Mouse (Mus musculus) CH12.LX (cell line): ENCODE data around the gene Pigt. TPM values are rescaled to one million over a fixed set of nuclear protein-coding genes. Genes with fewer than 3 reads are reported as not detected.

ENCODE experiments used
- DNase-seq: peaks from one replicate; pipeline ENCODE4 v3.0.0-alpha.2; 2013; ENCODE audit errors: extremely low read depth
- H3K27ac ChIP-seq: 2 replicates; pipeline ENCODE4 v1.5.1; 2012; ENCODE audit warnings: low read depth, mild to moderate bottlenecking, control low read depth, moderate library complexity; ENCODE audit not compliant: insufficient read depth
- H3K27me3 ChIP-seq: replicated peaks from 2 replicates; pipeline ENCODE3; 2012; ENCODE audit warnings: inconsistent platforms
- H3K36me3 ChIP-seq, 2 experiments: replicated peaks in 1 of 2; 2 replicates each; pipeline versions ENCODE3 to v1.6.1; 2012; ENCODE audit warnings: inconsistent platforms in 1 of 2, low read length in 1 of 2, mild to moderate bottlenecking in 1 of 2, mixed read lengths in 1 of 2, moderate library complexity in 1 of 2; ENCODE audit not compliant: control insufficient read depth in 1 of 2, insufficient read depth in 1 of 2
- H3K4me1 ChIP-seq, 2 experiments: 2 replicates each; pipeline ENCODE4 v1.6.1; 2012; ENCODE audit warnings: inconsistent platforms in 1 of 2, moderate library complexity in 1 of 2; ENCODE audit not compliant: insufficient read depth in 2 of 2, control insufficient read depth in 1 of 2
- H3K4me2 ChIP-seq: 2 replicates; pipeline ENCODE4 v1.6.1; 2012; ENCODE audit warnings: low read depth, mild to moderate bottlenecking, control low read depth; ENCODE audit not compliant: poor library complexity, insufficient read depth, severe bottlenecking
- H3K4me3 ChIP-seq, 3 experiments: fragments of 150-350 bp in 1 of 3; sonication (generic) in 1 of 3; replicated peaks in 1 of 3; 2 replicates each; pipeline versions ENCODE3 to v1.5.1; 2011 to 2012; ENCODE audit warnings: low read depth in 2 of 3, low read length in 2 of 3, mild to moderate bottlenecking in 2 of 3, moderate library complexity in 2 of 3, control low read depth in 1 of 3, improper control_type of control experiment in 1 of 3, inconsistent platforms in 1 of 3, mixed read lengths in 1 of 3; ENCODE audit not compliant: poor library complexity in 1 of 3
- H3K79me2 ChIP-seq: replicated peaks from 2 replicates; pipeline ENCODE4 v1.6.1; 2012; ENCODE audit warnings: mild to moderate bottlenecking, moderate library complexity; ENCODE audit not compliant: control insufficient read depth, poor library complexity, insufficient read depth, severe bottlenecking; ENCODE audit errors: extremely low read depth
- H3K9ac ChIP-seq: 2 replicates; pipeline ENCODE4 v1.6.1; 2012; ENCODE audit warnings: low read depth, mild to moderate bottlenecking, control low read depth, moderate library complexity; ENCODE audit not compliant: insufficient read depth
- H3K9me3 ChIP-seq: replicated peaks from 2 replicates; pipeline ENCODE3; 2012; ENCODE audit warnings: low read length, inconsistent platforms, mixed read lengths
- CTCF ChIP-seq, 2 experiments: IDR thresholded peaks in 1 of 2; conservative IDR thresholded peaks in 1 of 2; 2 replicates each; pipeline ENCODE4 v1.5.1; 2011 to 2012; ENCODE audit warnings: low read depth in 2 of 2, low read length in 2 of 2, improper control_type of control experiment in 1 of 2, inconsistent platforms in 1 of 2, mild to moderate bottlenecking in 1 of 2, moderate library complexity in 1 of 2
- EP300 ChIP-seq: IDR thresholded peaks from 2 replicates; pipeline ENCODE4 v1.6.1; 2011; ENCODE audit warnings: low read length, improper control_type of control experiment
- IRF4 ChIP-seq: IDR thresholded peaks from 2 replicates; pipeline ENCODE4 v1.6.1; 2014; ENCODE audit warnings: low read depth, mild to moderate bottlenecking, inconsistent platforms, low read length, improper control_type of control experiment
- JUN ChIP-seq: IDR thresholded peaks from 2 replicates; pipeline ENCODE4 v1.6.1; 2011; ENCODE audit warnings: low read depth, mild to moderate bottlenecking, low read length, improper control_type of control experiment, moderate library complexity; ENCODE audit not compliant: insufficient read depth
- KAT2A ChIP-seq: IDR thresholded peaks from 2 replicates; pipeline ENCODE4 v1.6.1; 2012; ENCODE audit warnings: low read length, improper control_type of control experiment, inconsistent platforms; ENCODE audit not compliant: insufficient replicate concordance
- MAZ ChIP-seq: IDR thresholded peaks from 2 replicates; pipeline ENCODE4 v1.6.1; 2012; ENCODE audit warnings: low read depth, mild to moderate bottlenecking, inconsistent platforms, low read length, improper control_type of control experiment, moderate library complexity
- MEF2A ChIP-seq: IDR thresholded peaks from 2 replicates; pipeline ENCODE4 v1.6.1; 2014; ENCODE audit warnings: low read depth, mild to moderate bottlenecking, inconsistent platforms, low read length, improper control_type of control experiment, borderline replicate concordance
- MXI1 ChIP-seq: IDR thresholded peaks from 2 replicates; pipeline ENCODE4 v1.6.1; 2011; ENCODE audit warnings: mild to moderate bottlenecking, low read depth, low read length, improper control_type of control experiment
- MYC ChIP-seq: IDR thresholded peaks from 2 replicates; pipeline ENCODE4 v1.6.1; 2011; ENCODE audit warnings: low read depth, mild to moderate bottlenecking, improper control_type of control experiment, low read length
- NELFE ChIP-seq: IDR thresholded peaks from 2 replicates; pipeline ENCODE4 v1.6.1; 2011; ENCODE audit warnings: low read depth, low read length, improper control_type of control experiment
- NRF1 ChIP-seq: IDR thresholded peaks from 2 replicates; pipeline ENCODE4 v1.6.1; 2014; ENCODE audit warnings: low read depth, mild to moderate bottlenecking, inconsistent platforms, low read length, improper control_type of control experiment, moderate library complexity
- PAX5 ChIP-seq: IDR thresholded peaks from 2 replicates; pipeline ENCODE4 v1.6.1; 2012; ENCODE audit warnings: low read length, inconsistent platforms, mixed read lengths
- TCF12 ChIP-seq: IDR thresholded peaks from 2 replicates; pipeline ENCODE4 v1.6.1; 2014; ENCODE audit warnings: low read depth, mild to moderate bottlenecking, inconsistent platforms, low read length, improper control_type of control experiment
- USF2 ChIP-seq: conservative IDR thresholded peaks from 2 replicates; pipeline ENCODE4 v1.6.1; 2011; ENCODE audit warnings: low read depth, low read length, improper control_type of control experiment
- ZMIZ1 ChIP-seq: IDR thresholded peaks from 2 replicates; pipeline ENCODE4 v1.6.1; 2012; ENCODE audit warnings: low read depth, mild to moderate bottlenecking, inconsistent platforms, low read length, improper control_type of control experiment
- dilution Hi-C: fragments of 300-500 bp; cut with MboI; formaldehyde crosslinking; loops from 2 replicates; pipeline ENCODE4 v1.14.3; 2020; ENCODE audit warnings: low sequenced_read_pairs; ENCODE audit not compliant: extremely low pct_unique_long_range_greater_than_20kb, extremely low pct_ligation_motif_present
- in situ Hi-C: fragments of 300-500 bp; cut with MboI; formaldehyde crosslinking; loops from 3 replicates; pipeline ENCODE4 v1.14.3; 2019; ENCODE audit warnings: low sequenced_read_pairs, low pct_ligation_motif_present, low pct_unique_long_range_greater_than_20kb, mixed read lengths
- polyA plus RNA-seq: library from polyadenylated mRNA; unstranded; fragments of >175 nt; gene quantifications from 2 replicates; pipeline ENCODE4 v1.2.1, GENCODE M21; 2012; ENCODE audit warnings: low read depth; ENCODE audit not compliant: insufficient read length
- total RNA-seq, 2 experiments: library from RNA; depleted of rRNA; stranded (reverse); fragments of 300-350 nt in 1 of 2; fragments of >200 nt in 1 of 2; gene quantifications; 2 replicates each; pipeline ENCODE4 v1.2.3; 2012 to 2014

The Pigt gene
- total and polyA plus RNA-seq, 3 experiments: 14.0 to 91.8 (median 39.2) TPM

DNA sequence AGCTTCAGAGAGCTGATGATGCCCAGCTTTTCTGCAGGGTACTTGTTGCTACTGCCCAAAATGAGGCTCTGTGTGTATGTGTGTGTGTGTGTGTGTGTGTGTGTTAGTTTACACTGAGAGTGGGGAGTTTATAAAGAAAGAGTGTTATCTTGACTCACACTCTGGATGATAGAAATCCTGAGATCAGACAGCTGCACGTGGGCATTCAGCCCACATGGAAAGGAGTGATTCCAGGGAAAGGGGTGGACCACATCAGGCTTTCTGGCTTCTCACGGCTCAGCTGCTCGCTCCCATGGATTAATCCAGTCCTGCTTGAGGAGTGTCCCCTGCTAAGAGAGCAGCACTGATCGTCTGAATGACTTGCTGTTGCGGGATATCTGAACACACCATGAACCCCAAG is 44.8 kb downstream of the Pigt start:
- peaks cover 88% of the 10 kb centered on the region for H3K27me3 ChIP-seq
- H3K4me2 ChIP-seq: no peak overlapping the region
- TF ChIP-seq EP300 (no peak), JUN (no peak), USF2 (no peak), PAX5 (no peak), KAT2A (no peak), MAZ (no peak), ZMIZ1 (no peak), MEF2A (no peak)
- in situ Hi-C loops: no loop called here
- dilution Hi-C loops: no loop called here
- H3K36me3 ChIP-seq: no peaks in the 10 kb centered on the region
- H3K9ac ChIP-seq: no peak overlapping the region
- H3K9me3 ChIP-seq: peaks cover 11% of the 10 kb centered on the region
- no peak overlapping the region for H3K27ac ChIP-seq
- H3K4me1 ChIP-seq: no peaks in the 10 kb centered on the region
- no peak overlapping the region for H3K4me3 ChIP-seq
- no peaks in the 10 kb centered on the region for H3K79me2 ChIP-seq
- DNase-seq: no peak

GRCm38 (mm10) chr2:164542598-164542997 is 45.3 kb downstream of the Pigt start:
- no peaks in the 10 kb centered on the region for H3K36me3 ChIP-seq
- no peak for DNase-seq
- H3K4me1 ChIP-seq: no peaks in the 10 kb centered on the region
- no peaks in the 10 kb centered on the region for H3K79me2 ChIP-seq
- H3K27me3 ChIP-seq: peaks cover 88% of the 10 kb centered on the region
- H3K9me3 ChIP-seq: peaks cover 11% of the 10 kb centered on the region
- dilution Hi-C loops: no loop called here
- no peak overlapping the region for H3K27ac ChIP-seq
- H3K4me2 ChIP-seq: no peak overlapping the region
- in situ Hi-C loops: no loop called here
- H3K9ac ChIP-seq: no peak overlapping the region
- no peak overlapping the region for H3K4me3 ChIP-seq
- TF ChIP-seq IRF4: no peak
- no peak for TF ChIP-seq MYC
- no peak for TF ChIP-seq MAZ
- TF ChIP-seq CTCF (conservative IDR thresholded peaks at IDR 0.05 in 1 of 2, IDR thresholded peaks at IDR 0.05 in 1 of 2; ENCODE audit: low read depth in 2 of 2, low read length in 2 of 2): no peak
- TF ChIP-seq NELFE: no peak
- no peak for TF ChIP-seq NRF1
- TF ChIP-seq TCF12: no peak
- no peak for TF ChIP-seq MXI1
- TF ChIP-seq USF2: no peak
